Mouse (Mus musculus): Measurements from ENCODE around the gene Tuba1c. TPM values are rescaled to one million over a fixed set of nuclear protein-coding genes. Genes with fewer than 3 reads are reported as not detected.

Gene Tuba1c
- polyA plus RNA-seq, 2 experiments = 273 to 277 TPM

DNA sequence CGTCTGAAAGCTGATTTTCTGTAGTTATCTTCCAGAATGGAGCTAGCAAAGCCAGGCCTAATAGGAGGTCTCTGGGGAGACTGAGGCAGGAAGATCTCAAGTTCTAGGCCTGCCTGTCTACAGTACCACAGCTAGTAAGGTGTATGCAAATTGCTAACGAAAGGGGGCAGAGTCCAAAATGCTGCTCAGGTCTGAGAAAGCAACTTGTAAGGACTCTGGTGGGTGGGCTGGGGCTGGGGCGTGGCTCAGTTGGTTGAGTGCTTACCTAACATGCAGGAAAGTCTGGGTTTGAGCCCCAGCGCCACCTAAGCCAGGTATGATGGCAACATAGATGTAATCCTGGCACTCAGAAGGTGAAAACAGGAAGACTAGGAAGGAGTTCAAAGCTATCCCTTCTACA is 9.5 kb upstream of the Tuba1c start:
- H3K4me3 ChIP-seq (ENCODE audit: insufficient read depth in 1 of 2, low read depth in 2 of 2, low read length in 2 of 2) = no peak overlapping the region
- no peaks in the 10 kb centered on the region for H3K9me3 ChIP-seq (ENCODE audit: control insufficient read depth, low read length)
- no peaks in the 10 kb centered on the region for H3K36me3 ChIP-seq (replicated peaks; ENCODE audit: control insufficient read depth, insufficient read depth, low read depth)
- peaks cover 0 to 5% of the 10 kb centered on the region in 2 experiments; a peak in 2 of 4 replicates for H3K4me1 ChIP-seq (replicated peaks; ENCODE audit: control insufficient read depth in 2 of 2, insufficient read depth in 2 of 2, low read length in 1 of 2)
- no peak overlapping the region for H3K4me2 ChIP-seq (ENCODE audit: low read depth)
- H3K9ac ChIP-seq (replicated peaks) = no peak overlapping the region
- WGBS (ENCODE audit: insufficient replicate concordance) = 72% methylated on average over 4 of the region's 4 CpGs
- DNase-seq (ENCODE audit: low read depth in 3 of 3, low spot score in 3 of 3) (no peak), ATAC-seq (ENCODE audit: insufficient read depth) (no peak)
- H3K27me3 ChIP-seq (ENCODE audit: control insufficient read depth, insufficient read depth, low read length) = no peaks in the 10 kb centered on the region
- no peak overlapping the region for H3K27ac ChIP-seq
- TF ChIP-seq EP300 (IDR thresholded peaks at IDR 0.05; ENCODE audit: low read depth) = no peak
- TF ChIP-seq CTCF (IDR thresholded peaks at IDR 0.05; ENCODE audit: low read depth) = no peak

DNA sequence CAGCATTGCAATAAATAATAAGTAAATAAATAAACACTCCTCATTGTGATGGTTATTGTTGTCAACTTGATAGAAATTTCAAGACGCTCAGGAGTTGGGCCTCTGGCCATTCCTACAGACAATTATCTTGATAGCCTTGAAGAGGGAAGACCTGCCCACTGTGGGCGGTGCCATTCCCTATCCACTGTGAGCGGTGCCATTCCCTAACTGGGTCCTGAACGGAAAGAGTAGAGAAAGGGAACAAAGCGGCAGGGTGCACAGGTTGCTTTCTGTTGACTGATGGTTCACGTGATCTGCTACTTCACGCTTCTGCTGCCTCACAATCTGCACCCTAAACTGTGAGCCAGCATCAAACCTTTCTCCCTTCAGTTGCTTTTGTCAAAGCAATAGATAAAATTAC is 8.4 kb upstream of the Tuba1c start:
- Histone ChIP-seq H3K4me3 (ENCODE audit: insufficient read depth in 1 of 2, low read depth in 2 of 2, low read length in 2 of 2) (no peak overlapping the region), H3K27ac (no peak overlapping the region), H3K36me3 (replicated peaks; ENCODE audit: control insufficient read depth, insufficient read depth, low read depth) (no peaks in the 10 kb centered on the region), H3K4me1 (replicated peaks; ENCODE audit: control insufficient read depth in 2 of 2, insufficient read depth in 2 of 2, low read length in 1 of 2) (peaks cover 0 to 5% of the 10 kb centered on the region in 2 experiments; a peak in 2 of 4 replicates), H3K9ac (replicated peaks) (no peak overlapping the region), H3K9me3 (ENCODE audit: control insufficient read depth, low read length) (no peaks in the 10 kb centered on the region), H3K27me3 (ENCODE audit: control insufficient read depth, insufficient read depth, low read length) (no peaks in the 10 kb centered on the region), H3K4me2 (ENCODE audit: low read depth) (no peak overlapping the region)
- no peak for TF ChIP-seq CTCF (IDR thresholded peaks at IDR 0.05; ENCODE audit: low read depth)
- TF ChIP-seq EP300 (IDR thresholded peaks at IDR 0.05; ENCODE audit: low read depth) = no peak
- DNase-seq (ENCODE audit: low read depth in 3 of 3, low spot score in 3 of 3) (no peak), ATAC-seq (ENCODE audit: insufficient read depth) (no peak)
- 86% methylated on average over 7 of the region's 7 CpGs for WGBS (ENCODE audit: insufficient replicate concordance)

DNA sequence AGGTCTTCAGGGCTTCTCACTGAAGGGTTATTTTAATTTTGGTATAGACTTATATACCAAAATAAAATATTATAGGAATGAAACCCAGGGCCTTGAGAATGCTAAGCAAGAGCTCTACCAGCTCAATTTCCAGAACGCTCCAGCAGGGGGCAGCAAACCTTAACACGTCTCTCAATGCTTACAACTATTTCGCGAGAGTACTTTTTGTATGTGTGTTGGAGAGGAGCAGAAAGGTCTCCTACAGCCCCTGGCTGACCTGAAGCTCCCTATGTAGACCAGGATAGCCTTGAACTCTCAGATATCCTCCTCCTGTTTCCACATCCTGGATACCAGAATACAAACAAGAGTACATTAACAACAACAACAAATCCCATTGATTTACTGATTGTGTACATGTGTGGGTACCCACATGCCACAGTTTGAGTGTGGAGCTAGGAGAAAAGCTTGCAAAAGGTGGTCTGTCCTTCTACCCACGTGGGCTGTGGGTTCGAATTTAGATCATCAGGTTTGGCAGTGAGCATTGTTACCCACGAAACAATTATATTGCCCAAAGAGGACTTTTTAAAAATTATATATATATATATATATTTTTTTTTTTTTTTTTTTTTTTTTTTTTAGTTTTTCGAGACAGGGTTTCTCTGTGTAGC is 4.9 kb upstream of the Tuba1c start:
- ATAC-seq (ENCODE audit: insufficient read depth) (no peak), DNase-seq (ENCODE audit: low read depth in 3 of 3, low spot score in 3 of 3) (peak; percentile 66 to 71 (median 69))
- Histone ChIP-seq H3K4me1 (replicated peaks; ENCODE audit: control insufficient read depth in 2 of 2, insufficient read depth in 2 of 2, low read length in 1 of 2) (peaks cover 5 to 7% of the 10 kb centered on the region in 2 experiments; a peak in 3 of 4 replicates), H3K4me3 (ENCODE audit: insufficient read depth in 1 of 2, low read depth in 2 of 2, low read length in 2 of 2) (no peak overlapping the region), H3K9me3 (ENCODE audit: control insufficient read depth, low read length) (no peaks in the 10 kb centered on the region), H3K27me3 (ENCODE audit: control insufficient read depth, insufficient read depth, low read length) (no peaks in the 10 kb centered on the region), H3K36me3 (replicated peaks; ENCODE audit: control insufficient read depth, insufficient read depth, low read depth) (no peaks in the 10 kb centered on the region), H3K4me2 (ENCODE audit: low read depth) (no peak overlapping the region), H3K9ac (replicated peaks) (no peak overlapping the region), H3K27ac (no peak overlapping the region)
- 16% methylated on average over 7 of the region's 8 CpGs for WGBS (ENCODE audit: insufficient replicate concordance)
- peak; percentile 81 for TF ChIP-seq CTCF (IDR thresholded peaks at IDR 0.05; ENCODE audit: low read depth)
- no peak for TF ChIP-seq EP300 (IDR thresholded peaks at IDR 0.05; ENCODE audit: low read depth)

DNA sequence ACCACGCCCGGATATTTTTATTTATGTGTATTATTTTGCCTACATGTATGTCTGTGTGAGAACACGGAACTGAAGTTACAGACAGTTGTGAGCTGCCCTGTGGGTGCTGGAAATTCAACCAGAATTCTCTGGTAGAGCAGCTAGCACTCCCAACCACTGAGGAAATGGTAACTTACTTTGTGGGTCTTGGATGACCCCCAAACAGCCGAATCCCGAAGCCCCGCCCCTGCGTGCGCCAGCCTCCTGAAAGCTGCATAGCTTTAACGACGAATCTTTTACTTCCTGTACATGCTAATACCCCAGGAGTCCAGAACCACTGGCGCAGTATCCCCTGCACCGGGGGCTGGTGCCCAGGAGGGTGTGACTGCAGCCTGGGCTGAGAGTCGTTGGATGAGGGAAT is 4.3 kb upstream of the Tuba1c start:
- H3K36me3 ChIP-seq (replicated peaks; ENCODE audit: control insufficient read depth, insufficient read depth, low read depth) = no peaks in the 10 kb centered on the region
- H3K4me1 ChIP-seq (replicated peaks; ENCODE audit: control insufficient read depth in 2 of 2, insufficient read depth in 2 of 2, low read length in 1 of 2) = peaks cover 5 to 7% of the 10 kb centered on the region in 2 experiments; a peak in 3 of 4 replicates
- H3K27ac ChIP-seq = no peak overlapping the region
- no peaks in the 10 kb centered on the region for H3K9me3 ChIP-seq (ENCODE audit: control insufficient read depth, low read length)
- ATAC-seq (ENCODE audit: insufficient read depth) (no peak), DNase-seq (ENCODE audit: low read depth in 3 of 3, low spot score in 3 of 3) (no peak)
- 52% methylated on average over 13 of the region's 13 CpGs for WGBS (ENCODE audit: insufficient replicate concordance)
- no peak overlapping the region for H3K4me3 ChIP-seq (ENCODE audit: insufficient read depth in 1 of 2, low read depth in 2 of 2, low read length in 2 of 2)
- no peak overlapping the region for H3K9ac ChIP-seq (replicated peaks)
- no peak overlapping the region for H3K4me2 ChIP-seq (ENCODE audit: low read depth)
- H3K27me3 ChIP-seq (ENCODE audit: control insufficient read depth, insufficient read depth, low read length) = no peaks in the 10 kb centered on the region
- TF ChIP-seq EP300 (IDR thresholded peaks at IDR 0.05; ENCODE audit: low read depth) (no peak), CTCF (IDR thresholded peaks at IDR 0.05; ENCODE audit: low read depth) (no peak)

DNA sequence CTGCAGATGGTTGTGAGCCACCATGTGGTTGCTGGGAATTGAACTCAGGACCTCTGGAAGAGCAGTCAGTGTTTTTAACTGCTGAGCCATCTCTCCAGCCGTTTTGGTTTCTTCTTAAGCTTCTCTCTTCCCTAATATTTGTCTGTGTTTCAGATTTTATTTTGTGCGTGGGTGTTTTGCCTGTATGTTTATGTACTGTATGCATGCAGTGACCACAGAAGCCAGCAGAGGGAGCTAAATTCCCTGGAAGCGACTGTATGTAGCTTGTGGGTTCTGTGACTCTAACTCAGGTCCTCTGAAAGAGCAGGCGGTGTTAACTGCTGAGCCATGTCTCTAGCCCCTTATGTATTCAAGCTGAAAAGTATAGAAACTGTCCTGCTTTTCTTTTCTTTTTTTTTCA is 3.4 kb upstream of the Tuba1c start:
- Histone ChIP-seq H3K36me3 (replicated peaks; ENCODE audit: control insufficient read depth, insufficient read depth, low read depth) (no peaks in the 10 kb centered on the region), H3K27me3 (ENCODE audit: control insufficient read depth, insufficient read depth, low read length) (no peaks in the 10 kb centered on the region), H3K4me3 (ENCODE audit: insufficient read depth in 1 of 2, low read depth in 2 of 2, low read length in 2 of 2) (no peak overlapping the region), H3K4me2 (ENCODE audit: low read depth) (no peak overlapping the region), H3K4me1 (replicated peaks; ENCODE audit: control insufficient read depth in 2 of 2, insufficient read depth in 2 of 2, low read length in 1 of 2) (peaks cover 5 to 7% of the 10 kb centered on the region in 2 experiments; a peak in 3 of 4 replicates), H3K9ac (replicated peaks) (no peak overlapping the region), H3K27ac (no peak overlapping the region), H3K9me3 (ENCODE audit: control insufficient read depth, low read length) (no peaks in the 10 kb centered on the region)
- ATAC-seq (ENCODE audit: insufficient read depth) (no peak), DNase-seq (ENCODE audit: low read depth in 3 of 3, low spot score in 3 of 3) (peak; percentile 63 to 70 (median 66))
- 32% methylated on average over 4 of the region's 4 CpGs for WGBS (ENCODE audit: insufficient replicate concordance)
- no peak for TF ChIP-seq EP300 (IDR thresholded peaks at IDR 0.05; ENCODE audit: low read depth)
- peak; percentile 86 for TF ChIP-seq CTCF (IDR thresholded peaks at IDR 0.05; ENCODE audit: low read depth)

All from liver, embryonic 14.5 days (tissue).